Mouse (Mus musculus): Measurements from ENCODE around the gene Grik2. TPM values are rescaled to one million over a fixed set of nuclear protein-coding genes. Genes with fewer than 3 reads are reported as not detected.
"Not testable (repeated sequence)": the region's sequence is repeated elsewhere in the genome, so short reads cannot be mapped to it uniquely, and the experiment has no call there.

Gene Grik2
- polyA plus RNA-seq, 1 experiment, result 0.05 TPM

- 62% methylated on average over 3 of the region's 3 CpGs for whole genome bisulfite sequencing
- no peak overlapping the region for H3K27ac ChIP-seq (ENCODE audit: insufficient read depth, low read depth, low read length)
- H3K4me1 ChIP-seq (ENCODE audit: control insufficient read depth, insufficient read depth, insufficient read length, low read length), result no peaks in the 10 kb centered on the region
- no peaks in the 10 kb centered on the region for H3K36me3 ChIP-seq (ENCODE audit: control insufficient read depth, insufficient read depth, low read length)
- TF ChIP-seq POLR2A (IDR thresholded peaks at IDR 0.05; ENCODE audit: low read depth, low read length) (no peak), CTCF (IDR thresholded peaks at IDR 0.05; ENCODE audit: extremely low read depth, insufficient read length, insufficient replicate concordance, low read depth, low read length) (no peak)
- H3K27me3 ChIP-seq (ENCODE audit: control insufficient read depth, insufficient read depth, low read length), result no peaks in the 10 kb centered on the region
- no peak overlapping the region for H3K4me3 ChIP-seq (ENCODE audit: low read depth, low read length)
Observed at GRCm38 (mm10) chr10:49382996-49383395, 405.6 kb downstream of the Grik2 start.

GRCm38 (mm10) chr10:49381852-49382251 lies 406.7 kb downstream of the Grik2 start:
- 38% methylated on average over 2 of the region's 2 CpGs for WGBS
- H3K4me1 ChIP-seq (ENCODE audit: control insufficient read depth, insufficient read depth, insufficient read length, low read length), result no peaks in the 10 kb centered on the region
- no peaks in the 10 kb centered on the region for H3K36me3 ChIP-seq (ENCODE audit: control insufficient read depth, insufficient read depth, low read length)
- H3K27ac ChIP-seq (ENCODE audit: insufficient read depth, low read depth, low read length), result no peak overlapping the region
- TF ChIP-seq CTCF (IDR thresholded peaks at IDR 0.05; ENCODE audit: extremely low read depth, insufficient read length, insufficient replicate concordance, low read depth, low read length) (no peak), POLR2A (IDR thresholded peaks at IDR 0.05; ENCODE audit: low read depth, low read length) (no peak)
- H3K4me3 ChIP-seq (ENCODE audit: low read depth, low read length), result no peak overlapping the region
- no peaks in the 10 kb centered on the region for H3K27me3 ChIP-seq (ENCODE audit: control insufficient read depth, insufficient read depth, low read length)

- H3K4me3 ChIP-seq (ENCODE audit: low read depth, low read length), result no peak overlapping the region
- H3K4me1 ChIP-seq (ENCODE audit: control insufficient read depth, insufficient read depth, insufficient read length, low read length), result no peaks in the 10 kb centered on the region
- H3K27me3 ChIP-seq (ENCODE audit: control insufficient read depth, insufficient read depth, low read length), result no peaks in the 10 kb centered on the region
- no peak overlapping the region for H3K27ac ChIP-seq (ENCODE audit: insufficient read depth, low read depth, low read length)
- no peaks in the 10 kb centered on the region for H3K36me3 ChIP-seq (ENCODE audit: control insufficient read depth, insufficient read depth, low read length)
- 83% methylated on average over 2 of the region's 2 CpGs for WGBS
- TF ChIP-seq CTCF (IDR thresholded peaks at IDR 0.05; ENCODE audit: extremely low read depth, insufficient read length, insufficient replicate concordance, low read depth, low read length) (no peak), POLR2A (IDR thresholded peaks at IDR 0.05; ENCODE audit: low read depth, low read length) (no peak)
Observed at GRCm38 (mm10) chr10:49368601-49369000, 420.0 kb downstream of the Grik2 start.

- H3K4me3 ChIP-seq (ENCODE audit: low read depth, low read length), result no peak overlapping the region
- no peak for TF ChIP-seq POLR2A (IDR thresholded peaks at IDR 0.05; ENCODE audit: low read depth, low read length)
- no peak for TF ChIP-seq CTCF (IDR thresholded peaks at IDR 0.05; ENCODE audit: extremely low read depth, insufficient read length, insufficient replicate concordance, low read depth, low read length)
- H3K27me3 ChIP-seq (ENCODE audit: control insufficient read depth, insufficient read depth, low read length), result no peaks in the 10 kb centered on the region
- H3K27ac ChIP-seq (ENCODE audit: insufficient read depth, low read depth, low read length), result no peak overlapping the region
- no peaks in the 10 kb centered on the region for H3K4me1 ChIP-seq (ENCODE audit: control insufficient read depth, insufficient read depth, insufficient read length, low read length)
- no peaks in the 10 kb centered on the region for H3K36me3 ChIP-seq (ENCODE audit: control insufficient read depth, insufficient read depth, low read length)
Observed at GRCm38 (mm10) chr10:49365262-49365661, 423.3 kb downstream of the Grik2 start.

GRCm38 (mm10) chr10:49322413-49322812 lies 466.2 kb downstream of the Grik2 start:
- Histone ChIP-seq H3K4me1 (ENCODE audit: control insufficient read depth, insufficient read depth, insufficient read length, low read length) (no peaks in the 10 kb centered on the region), H3K27me3 (ENCODE audit: control insufficient read depth, insufficient read depth, low read length) (no peaks in the 10 kb centered on the region), H3K36me3 (ENCODE audit: control insufficient read depth, insufficient read depth, low read length) (no peaks in the 10 kb centered on the region), H3K4me3 (ENCODE audit: low read depth, low read length) (no peak overlapping the region), H3K27ac (ENCODE audit: insufficient read depth, low read depth, low read length) (no peak overlapping the region)
- TF ChIP-seq POLR2A (IDR thresholded peaks at IDR 0.05; ENCODE audit: low read depth, low read length), result no peak
- TF ChIP-seq CTCF (IDR thresholded peaks at IDR 0.05; ENCODE audit: extremely low read depth, insufficient read length, insufficient replicate concordance, low read depth, low read length), result no peak

GRCm38 (mm10) chr10:49319880-49320279 lies 468.7 kb downstream of the Grik2 start:
- WGBS, result 67% methylated on average over 2 of the region's 2 CpGs
- Histone ChIP-seq H3K4me3 (ENCODE audit: low read depth, low read length) (no peak overlapping the region), H3K27me3 (ENCODE audit: control insufficient read depth, insufficient read depth, low read length) (no peaks in the 10 kb centered on the region), H3K4me1 (ENCODE audit: control insufficient read depth, insufficient read depth, insufficient read length, low read length) (no peaks in the 10 kb centered on the region), H3K36me3 (ENCODE audit: control insufficient read depth, insufficient read depth, low read length) (no peaks in the 10 kb centered on the region), H3K27ac (ENCODE audit: insufficient read depth, low read depth, low read length) (no peak overlapping the region)
- no peak for TF ChIP-seq CTCF (IDR thresholded peaks at IDR 0.05; ENCODE audit: extremely low read depth, insufficient read length, insufficient replicate concordance, low read depth, low read length)
- no peak for TF ChIP-seq POLR2A (IDR thresholded peaks at IDR 0.05; ENCODE audit: low read depth, low read length)

- Histone ChIP-seq H3K27me3 (ENCODE audit: control insufficient read depth, insufficient read depth, low read length) (no peaks in the 10 kb centered on the region), H3K36me3 (ENCODE audit: control insufficient read depth, insufficient read depth, low read length) (no peaks in the 10 kb centered on the region), H3K27ac (ENCODE audit: insufficient read depth, low read depth, low read length) (no peak overlapping the region), H3K4me1 (ENCODE audit: control insufficient read depth, insufficient read depth, insufficient read length, low read length) (no peaks in the 10 kb centered on the region), H3K4me3 (ENCODE audit: low read depth, low read length) (no peak overlapping the region)
- WGBS, result 35% methylated on average over 2 of the region's 2 CpGs
- TF ChIP-seq POLR2A (IDR thresholded peaks at IDR 0.05; ENCODE audit: low read depth, low read length), result no peak
- no peak for TF ChIP-seq CTCF (IDR thresholded peaks at IDR 0.05; ENCODE audit: extremely low read depth, insufficient read length, insufficient replicate concordance, low read depth, low read length)
Observed at GRCm38 (mm10) chr10:49256247-49256939, 532.2 kb downstream of the Grik2 start.

- H3K27ac ChIP-seq (ENCODE audit: insufficient read depth, low read depth, low read length); H3K36me3 ChIP-seq (ENCODE audit: control insufficient read depth, insufficient read depth, low read length); H3K27me3 ChIP-seq (ENCODE audit: control insufficient read depth, insufficient read depth, low read length); H3K4me1 ChIP-seq (ENCODE audit: control insufficient read depth, insufficient read depth, insufficient read length, low read length); H3K4me3 ChIP-seq (ENCODE audit: low read depth, low read length): not testable (repeated sequence)
- WGBS, result 73% methylated on average over 6 of the region's 6 CpGs
Observed at GRCm38 (mm10) chr10:49237356-49237755, 551.2 kb downstream of the Grik2 start.

GRCm38 (mm10) chr10:49236844-49237243 lies 551.7 kb downstream of the Grik2 start:
- not testable (repeated sequence) for H3K27me3 ChIP-seq (ENCODE audit: control insufficient read depth, insufficient read depth, low read length); H3K4me1 ChIP-seq (ENCODE audit: control insufficient read depth, insufficient read depth, insufficient read length, low read length); H3K36me3 ChIP-seq (ENCODE audit: control insufficient read depth, insufficient read depth, low read length); H3K27ac ChIP-seq (ENCODE audit: insufficient read depth, low read depth, low read length); H3K4me3 ChIP-seq (ENCODE audit: low read depth, low read length)
